Mouse (Mus musculus): Measurements from ENCODE around the gene Zdhhc22.

Zdhhc22 gene

GRCm38 (mm10) chr12:86936587-86937343, 53.5 kb downstream of the Zdhhc22 start:
- DNase-seq (ENCODE audit: low read depth, low spot score): no peak

- DNase-seq (ENCODE audit: low read depth, low spot score): no peak
Measured at GRCm38 (mm10) chr12:86935692-86936282, 54.4 kb downstream of the Zdhhc22 start.

- no peak for DNase-seq (ENCODE audit: low read depth, low spot score)
Measured at GRCm38 (mm10) chr12:86934748-86935147, 55.5 kb downstream of the Zdhhc22 start.

GRCm38 (mm10) chr12:86932575-86932952, 57.7 kb downstream of the Zdhhc22 start:
- no peak for DNase-seq (ENCODE audit: low read depth, low spot score)

GRCm38 (mm10) chr12:86931919-86932574, 58.2 kb downstream of the Zdhhc22 start:
- no peak for DNase-seq (ENCODE audit: low read depth, low spot score)

- DNase-seq (ENCODE audit: low read depth, low spot score): no peak
Measured at GRCm38 (mm10) chr12:86930934-86931729, 59.1 kb downstream of the Zdhhc22 start.
